Mouse (Mus musculus) forebrain, embryonic 11.5 days (tissue): ENCODE measurements around the gene Anln. TPM values are rescaled to one million over a fixed set of nuclear protein-coding genes. Genes with fewer than 3 reads are reported as not detected.

Experiments
- ATAC-seq: fragments of 200-750 bp; cut with Nextera tagmentation; replicated peaks from 2 replicates; pipeline ENCODE4 v1.8.0; 2017; ENCODE audit warnings: moderate TSS enrichment; ENCODE audit not compliant: low FRiP score
- DNase-seq: peaks from one replicate; pipeline ENCODE4 v3.0.0-alpha.2; 2017; ENCODE audit warnings: low spot score
- H3K27ac ChIP-seq: fragments of 300-500 bp; sonication (generic); 2 replicates; pipeline ENCODE4 v1.5.1; 2014; ENCODE audit warnings: low read depth, low read length
- H3K27me3 ChIP-seq: fragments of 300-500 bp; sonication (generic); 2 replicates; pipeline ENCODE4 v1.6.1; 2014; ENCODE audit warnings: mild to moderate bottlenecking, low read length, mixed read lengths; ENCODE audit not compliant: control insufficient read depth, insufficient read depth
- H3K36me3 ChIP-seq: fragments of 300-500 bp; sonication (generic); 2 replicates; pipeline ENCODE4 v1.6.1; 2014; ENCODE audit warnings: mild to moderate bottlenecking, low read length, moderate library complexity, mixed read lengths; ENCODE audit not compliant: control insufficient read depth, insufficient read depth
- H3K4me1 ChIP-seq: fragments of 300-500 bp; sonication (generic); replicated peaks from 2 replicates; pipeline ENCODE4 v1.6.1; 2014; ENCODE audit warnings: low read length, mixed read lengths; ENCODE audit not compliant: control insufficient read depth, insufficient read depth
- H3K4me2 ChIP-seq: fragments of 300-500 bp; sonication (generic); 2 replicates; pipeline ENCODE4 v1.6.1; 2014; ENCODE audit warnings: low read depth, mild to moderate bottlenecking, low read length, moderate library complexity, mixed read lengths; ENCODE audit not compliant: severe bottlenecking
- H3K4me3 ChIP-seq: fragments of 300-500 bp; sonication (generic); 2 replicates; pipeline ENCODE4 v1.5.1; 2014; ENCODE audit warnings: low read depth, low read length
- H3K9ac ChIP-seq: fragments of 300-500 bp; sonication (generic); 2 replicates; pipeline ENCODE4 v1.6.1; 2014; ENCODE audit warnings: low read length
- H3K9me3 ChIP-seq: fragments of 300-500 bp; sonication (generic); 2 replicates; pipeline ENCODE4 v1.6.1; 2016; ENCODE audit warnings: low read length, mixed read lengths; ENCODE audit not compliant: control insufficient read depth
- WGBS: fragments of 180-500 bp; shearing (Covaris S2); extraction: QIAGEN DNeasy Blood & Tissue Kit; methylation state at CpG from one replicate; pipeline ENCODE4 v1.1.7; 2014; 5-methylcytosine and 5-hydroxymethylcytosine counted together
- polyA plus RNA-seq: library from polyadenylated mRNA; unstranded; fragments of >200 nt; fragmentation: Nextera tagmentation; extraction: Ambion mirVana; gene quantifications from 2 replicates; pipeline ENCODE4 v1.2.1, GENCODE M21; 2014

Gene Anln
- polyA plus RNA-seq, 1 experiment from 2014 or later: 48.9 TPM

- ATAC-seq: no peak
- Histone ChIP-seq H3K9me3 (no peaks in the 10 kb centered on the region), H3K36me3 (no peaks in the 10 kb centered on the region), H3K9ac (no peak overlapping the region), H3K27ac (no peak overlapping the region), H3K27me3 (no peaks in the 10 kb centered on the region), H3K4me1 (no peaks in the 10 kb centered on the region), H3K4me2 (no peak overlapping the region), H3K4me3 (no peak overlapping the region)
- DNase-seq: no peak
- 88% methylated on average over 10 of the region's 10 CpGs for WGBS
Observed at GRCm38 (mm10) chr9:22424196-22424595, 35.2 kb upstream of the Anln start.

DNA sequence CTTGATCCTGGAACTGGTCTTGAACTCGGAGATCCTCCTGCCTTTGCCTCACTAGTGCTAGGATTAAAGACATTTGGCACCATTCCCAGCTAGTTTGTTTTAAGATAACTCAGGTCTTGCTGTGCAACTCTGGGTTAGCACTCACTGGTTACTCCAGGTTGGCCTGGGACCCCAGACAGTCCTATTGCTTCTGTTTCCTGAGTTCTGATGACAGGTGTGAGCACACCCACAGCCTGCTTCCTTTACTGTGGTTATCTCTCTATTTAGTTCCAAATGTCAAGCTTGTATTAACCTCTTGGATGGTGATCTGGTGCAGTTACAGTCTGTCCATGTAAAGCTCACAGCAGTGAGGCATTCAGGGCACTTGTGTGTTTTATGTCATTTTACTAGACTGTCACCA, 34.5 kb upstream of the Anln start:
- Histone ChIP-seq H3K9me3 (no peaks in the 10 kb centered on the region), H3K4me3 (no peak overlapping the region), H3K27ac (no peak overlapping the region), H3K27me3 (no peaks in the 10 kb centered on the region), H3K36me3 (no peaks in the 10 kb centered on the region), H3K4me2 (no peak overlapping the region), H3K9ac (no peak overlapping the region), H3K4me1 (no peaks in the 10 kb centered on the region)
- no peak for ATAC-seq
- no peak for DNase-seq
- WGBS: 82% methylated on average over 1 of the region's 1 CpGs

DNA sequence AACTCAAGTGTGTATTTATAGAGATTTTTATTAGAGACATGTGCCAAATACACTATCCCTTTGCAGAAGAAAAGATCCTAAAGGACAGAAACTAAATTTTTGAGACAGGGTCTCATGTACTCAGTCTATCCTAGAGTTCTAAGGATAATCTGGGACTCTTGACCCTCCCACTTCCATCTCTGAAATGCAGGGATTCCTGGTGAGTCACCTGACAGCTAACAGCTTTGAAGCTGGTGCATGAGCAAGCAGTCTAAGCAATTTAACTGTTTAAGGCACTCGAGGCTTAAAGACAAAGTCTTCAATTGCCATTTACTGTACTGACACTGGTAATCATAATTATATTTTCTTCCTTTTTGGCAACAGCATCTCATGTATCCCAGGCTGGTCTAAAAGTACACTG, 33.6 kb upstream of the Anln start:
- H3K27me3 ChIP-seq: no peaks in the 10 kb centered on the region
- WGBS: 72% methylated on average over 1 of the region's 1 CpGs
- no peaks in the 10 kb centered on the region for H3K4me1 ChIP-seq
- no peaks in the 10 kb centered on the region for H3K9me3 ChIP-seq
- H3K27ac ChIP-seq: no peak overlapping the region
- H3K4me3 ChIP-seq: no peak overlapping the region
- H3K9ac ChIP-seq: no peak overlapping the region
- H3K36me3 ChIP-seq: no peaks in the 10 kb centered on the region
- DNase-seq (no peak), ATAC-seq (no peak)
- no peak overlapping the region for H3K4me2 ChIP-seq

GRCm38 (mm10) chr9:22420491-22420890, 31.5 kb upstream of the Anln start:
- H3K36me3 ChIP-seq: no peaks in the 10 kb centered on the region
- no peak for ATAC-seq

DNA sequence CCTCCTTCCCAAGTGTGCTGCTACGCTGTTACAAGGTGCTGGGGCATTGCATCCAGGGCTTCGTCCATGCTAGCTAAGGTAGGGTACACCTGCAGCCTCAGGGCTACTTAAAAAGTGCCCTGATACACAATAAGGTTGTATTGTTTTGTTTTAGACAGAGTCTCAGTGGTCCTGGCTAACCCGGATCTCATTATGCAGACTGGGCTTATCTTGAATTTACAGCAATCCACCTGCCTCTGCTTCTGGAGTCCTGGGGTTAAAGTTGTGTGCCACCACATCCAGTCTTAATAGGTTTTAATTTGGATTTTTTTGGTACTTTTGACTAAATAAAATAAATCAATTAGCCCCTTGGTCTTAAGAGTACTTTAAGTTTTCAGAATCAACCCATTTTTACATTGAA, 30.9 kb upstream of the Anln start:
- Histone ChIP-seq H3K4me3 (no peak overlapping the region), H3K9ac (no peak overlapping the region), H3K27me3 (no peaks in the 10 kb centered on the region), H3K4me1 (no peaks in the 10 kb centered on the region), H3K36me3 (no peaks in the 10 kb centered on the region), H3K27ac (no peak overlapping the region), H3K9me3 (no peaks in the 10 kb centered on the region), H3K4me2 (no peak overlapping the region)
- ATAC-seq: no peak
- DNase-seq: no peak
- 82% methylated on average over 3 of the region's 3 CpGs for WGBS

More at GRCm38 (mm10) chr9:22420491-22420890, 31.5 kb upstream of the Anln start:
- Histone ChIP-seq H3K27ac (no peak overlapping the region), H3K4me1 (no peaks in the 10 kb centered on the region), H3K9ac (no peak overlapping the region), H3K27me3 (no peaks in the 10 kb centered on the region), H3K9me3 (no peaks in the 10 kb centered on the region), H3K4me2 (no peak overlapping the region), H3K4me3 (no peak overlapping the region)
- DNase-seq: no peak
- WGBS: 38% methylated on average over 7 of the region's 7 CpGs

DNA sequence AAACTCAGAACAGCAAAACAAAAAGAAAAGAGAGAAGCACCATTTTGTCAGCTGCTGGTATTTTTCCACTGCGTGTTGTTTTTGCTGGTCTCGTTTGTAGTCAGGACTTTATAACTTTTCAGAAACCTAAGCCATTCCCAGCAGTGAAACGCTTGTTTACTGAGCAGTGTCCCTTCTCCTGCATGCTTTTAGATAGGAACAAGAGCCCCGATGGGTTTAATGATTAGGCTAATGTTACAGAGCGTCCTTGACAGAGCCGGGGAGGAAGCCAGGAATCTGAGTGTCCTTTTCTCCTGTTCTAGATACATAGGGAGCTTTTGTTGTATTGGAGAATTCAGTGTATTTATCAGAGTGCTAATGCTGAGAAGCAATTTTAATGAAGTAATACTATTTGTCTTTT, 28.6 kb upstream of the Anln start:
- ATAC-seq (no peak), DNase-seq (no peak)
- no peak overlapping the region for H3K4me3 ChIP-seq
- no peak overlapping the region for H3K4me2 ChIP-seq
- H3K9me3 ChIP-seq: no peaks in the 10 kb centered on the region
- WGBS: 60% methylated on average over 6 of the region's 6 CpGs
- no peak overlapping the region for H3K9ac ChIP-seq
- H3K27ac ChIP-seq: no peak overlapping the region
- no peaks in the 10 kb centered on the region for H3K4me1 ChIP-seq
- no peaks in the 10 kb centered on the region for H3K27me3 ChIP-seq
- no peaks in the 10 kb centered on the region for H3K36me3 ChIP-seq

DNA sequence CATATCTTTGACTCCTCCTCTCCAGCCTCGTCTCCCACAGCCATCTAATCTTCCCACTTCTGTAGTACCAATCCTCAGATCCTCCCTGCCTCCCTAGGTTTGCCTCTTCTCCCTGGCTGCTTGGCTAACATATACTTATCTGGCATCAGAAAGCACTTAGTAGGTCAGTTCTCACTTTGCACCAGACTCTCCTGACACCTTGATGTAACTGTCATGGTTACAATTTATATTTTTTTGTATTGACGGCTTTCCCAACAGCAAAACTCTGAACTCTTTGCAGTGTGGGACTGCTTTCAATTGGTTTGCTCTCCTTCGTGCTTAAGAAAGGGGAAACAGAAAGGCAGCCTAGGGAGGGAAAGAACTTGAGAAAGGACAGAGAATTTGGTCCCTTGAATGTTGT, 27.2 kb upstream of the Anln start:
- no peak overlapping the region for H3K4me2 ChIP-seq
- H3K9ac ChIP-seq: no peak overlapping the region
- no peaks in the 10 kb centered on the region for H3K4me1 ChIP-seq
- H3K9me3 ChIP-seq: no peaks in the 10 kb centered on the region
- DNase-seq (no peak), ATAC-seq (no peak)
- no peaks in the 10 kb centered on the region for H3K27me3 ChIP-seq
- H3K27ac ChIP-seq: no peak overlapping the region
- no peaks in the 10 kb centered on the region for H3K36me3 ChIP-seq
- no peak overlapping the region for H3K4me3 ChIP-seq
- WGBS: 70% methylated on average over 3 of the region's 3 CpGs

GRCm38 (mm10) chr9:22411002-22411857, 22.2 kb upstream of the Anln start, which contains the start of gene 9530077C05Rik:
9530077C05Rik (plus strand) TSS chr9:22411513.
- Histone ChIP-seq H3K27ac (no peak within 1 kb of the TSS), H3K27me3 (no peaks in the 10 kb centered on the region), H3K4me1 (no peaks in the 10 kb centered on the region), H3K4me3 (peak within 1 kb of the TSS; percentile 57), H3K9ac (peak within 1 kb of the TSS; percentile 72), H3K36me3 (no peaks in the 10 kb centered on the region), H3K9me3 (no peaks in the 10 kb centered on the region), H3K4me2 (peak within 1 kb of the TSS; percentile 59)
- peak; percentile 99 for ATAC-seq
- peak; percentile 97 for DNase-seq
- WGBS: under 1% methylated on average over 43 of the region's 43 CpGs

GRCm38 (mm10) chr9:22409501-22409900, 20.5 kb upstream of the Anln start:
- H3K4me3 ChIP-seq: no peak overlapping the region
- WGBS: 74% methylated on average over 7 of the region's 7 CpGs
- ATAC-seq: no peak
- no peaks in the 10 kb centered on the region for H3K27me3 ChIP-seq
- no peaks in the 10 kb centered on the region for H3K4me1 ChIP-seq
- H3K27ac ChIP-seq: no peak overlapping the region
- no peak overlapping the region for H3K9ac ChIP-seq
- no peak for DNase-seq
- H3K9me3 ChIP-seq: no peaks in the 10 kb centered on the region
- H3K36me3 ChIP-seq: no peaks in the 10 kb centered on the region
- H3K4me2 ChIP-seq: no peak overlapping the region
